Mouse (Mus musculus) ovary, postnatal 10 days (tissue): Measurements from ENCODE around the gene Lrrc28.

Experiments
- DNase-seq: peaks from one replicate; pipeline ENCODE4 v3.0.0; 2022; ENCODE audit warnings: low spot score

Gene Lrrc28

GRCm38 (mm10) chr7:67593902-67594301, 51.2 kb downstream of the Lrrc28 start:
- DNase-seq = no peak

GRCm38 (mm10) chr7:67592670-67593069, 52.4 kb downstream of the Lrrc28 start:
- no peak for DNase-seq

- no peak for DNase-seq
Observed at GRCm38 (mm10) chr7:67588743-67589142, 56.3 kb downstream of the Lrrc28 start.

- DNase-seq = no peak
Observed at GRCm38 (mm10) chr7:67586479-67586878, 58.6 kb downstream of the Lrrc28 start.

GRCm38 (mm10) chr7:67583852-67584251, 61.2 kb downstream of the Lrrc28 start:
- DNase-seq = no peak

- DNase-seq = no peak
Observed at GRCm38 (mm10) chr7:67578783-67579482, 66.1 kb downstream of the Lrrc28 start.

- DNase-seq = no peak
Observed at GRCm38 (mm10) chr7:67578044-67578443, 67.0 kb downstream of the Lrrc28 start.

- no peak for DNase-seq
Observed at GRCm38 (mm10) chr7:67566510-67567237, 78.4 kb downstream of the Lrrc28 start.

GRCm38 (mm10) chr7:67565132-67565531, 79.9 kb downstream of the Lrrc28 start:
- DNase-seq = no peak

GRCm38 (mm10) chr7:67562176-67562575, 82.9 kb downstream of the Lrrc28 start:
- no peak for DNase-seq

- DNase-seq = no peak
Observed at GRCm38 (mm10) chr7:67559486-67559885, 85.6 kb downstream of the Lrrc28 start.

- no peak for DNase-seq
Observed at GRCm38 (mm10) chr7:67558230-67558629, 86.8 kb downstream of the Lrrc28 start.

GRCm38 (mm10) chr7:67554863-67555262, 90.2 kb downstream of the Lrrc28 start:
- no peak for DNase-seq

GRCm38 (mm10) chr7:67551242-67551641, 93.8 kb downstream of the Lrrc28 start:
- no peak for DNase-seq

- DNase-seq = peak; percentile 42
Observed at GRCm38 (mm10) chr7:67549073-67549561, 96.0 kb downstream of the Lrrc28 start.

- DNase-seq = no peak
Observed at GRCm38 (mm10) chr7:67548599-67549041, 96.4 kb downstream of the Lrrc28 start.

- DNase-seq = no peak
Observed at GRCm38 (mm10) chr7:67546282-67546681, 98.8 kb downstream of the Lrrc28 start.

- DNase-seq = no peak
Observed at GRCm38 (mm10) chr7:67544586-67544985, 100.5 kb downstream of the Lrrc28 start.

- no peak for DNase-seq
Observed at GRCm38 (mm10) chr7:67543641-67544040, 101.4 kb downstream of the Lrrc28 start.

GRCm38 (mm10) chr7:67536588-67537372, 108.3 kb downstream of the Lrrc28 start:
- DNase-seq = no peak

- no peak for DNase-seq
Observed at GRCm38 (mm10) chr7:67535941-67536340, 109.1 kb downstream of the Lrrc28 start.

- DNase-seq = no peak
Observed at GRCm38 (mm10) chr7:67530981-67531380, 114.1 kb downstream of the Lrrc28 start.
